Comparison of ENCODE assay signal across 13 mouse cellular contexts in genomic region chr13:101664010-101664409, GRCm38 (mm10).
A peak's percentile ranks its signal among the peaks of the same experiment; 100 is the strongest.
DNase-seq lines count a peak whose midpoint lies in the region; ATAC-seq lines count a peak whose summit lies in the region.
"Had no signal": no experiment of that assay in that cellular context is flagged by ENCODE, and none has a peak within 500 bp of the region (broad histone marks: within the 10 kb centered on the region; RNA-seq: fewer than 3 reads in every experiment).

No protein-coding gene starts in this region.

- H3K27me3 ChIP-seq in splenic B cell, adult 2 months (ENCODE audit: control insufficient read depth, insufficient read depth, low read length, poor library complexity, severe bottlenecking), result no peaks in the 10 kb centered on the region
- H3K27me3 ChIP-seq: forebrain, embryonic 13.5 days; midbrain, embryonic 15.5 days had no signal

- no peaks in the 10 kb centered on the region for H3K36me3 ChIP-seq in splenic B cell, adult 2 months (ENCODE audit: control insufficient read depth, insufficient read depth, low read length, poor library complexity, severe bottlenecking)
- H3K36me3 ChIP-seq: midbrain, embryonic 15.5 days had no signal

- intact Hi-C loops in left cerebral cortex, postnatal 4 days (cut with DNase I), result no loop called here

- peak; percentile 40 for DNase-seq in thymus, postnatal 25 days
- no peak for DNase-seq in thymus, postnatal 4 days
- peak; percentile 71 for DNase-seq in lung, postnatal 36 days
- peak; percentile 93 for DNase-seq in splenic B cell, adult 2 months (ENCODE audit: low read depth, low spot score)
- DNase-seq in urinary bladder, postnatal 14 days (ENCODE audit: low spot score), result no peak
- no peak for DNase-seq in left cerebral cortex, postnatal 4 days
- no peak for DNase-seq in ovary, postnatal 10 days (ENCODE audit: low spot score)
- DNase-seq: adrenal gland, adult 2 months; kidney, adult 11 months; right cerebral cortex, postnatal 4 days had no signal

- peak; percentile 86 for ATAC-seq in common myeloid progenitor, adult 5-6 weeks (replicated peaks; ENCODE audit: low read depth, poor library complexity, severe bottlenecking)
- ATAC-seq: forebrain, embryonic 13.5 days; midbrain, embryonic 15.5 days had no signal

Comparison
In these comparisons a context has a peak if more than half of its experiments do, and no peak if none do; other contexts are left out.
1. DNase-seq: peak in thymus, postnatal 25 days (single experiment), lung, postnatal 36 days (single experiment) and splenic B cell, adult 2 months (single experiment); none in thymus, postnatal 4 days (single experiment), urinary bladder, postnatal 14 days (single experiment), left cerebral cortex, postnatal 4 days (single experiment) and ovary, postnatal 10 days (single experiment).